Mouse (Mus musculus) liver, embryonic 16.5 days (tissue): Measurements from ENCODE around the gene Ran. TPM values are rescaled to one million over a fixed set of nuclear protein-coding genes. Genes with fewer than 3 reads are reported as not detected.
"Not testable (repeated sequence)": the region's sequence is repeated elsewhere in the genome, so short reads cannot be mapped to it uniquely, and the experiment has no call there.

Source experiments
- ATAC-seq: fragments of 200-750 bp; cut with Nextera tagmentation; 2 replicates; pipeline ENCODE4 v1.8.0; 2017; ENCODE audit warnings: low read depth, mild to moderate bottlenecking, moderate number of reproducible peaks, moderate library complexity
- H3K27ac ChIP-seq: fragments of 300-500 bp; sonication (generic); 2 replicates; pipeline ENCODE4 v1.5.1; 2014; ENCODE audit warnings: mild to moderate bottlenecking, low read length
- H3K27me3 ChIP-seq: fragments of 300-500 bp; sonication (generic); 2 replicates; pipeline ENCODE4 v1.6.1; 2014; ENCODE audit warnings: low read depth, low read length, mixed read lengths; ENCODE audit not compliant: control insufficient read depth, insufficient read depth
- H3K36me3 ChIP-seq: fragments of 300-500 bp; sonication (generic); 2 replicates; pipeline ENCODE4 v1.6.1; 2014; ENCODE audit warnings: mild to moderate bottlenecking; ENCODE audit not compliant: control insufficient read depth, insufficient read depth
- H3K4me1 ChIP-seq: fragments of 300-500 bp; sonication (generic); 2 replicates; pipeline ENCODE4 v1.6.1; 2014; ENCODE audit warnings: low read depth, low read length, mixed read lengths; ENCODE audit not compliant: control insufficient read depth
- H3K4me2 ChIP-seq: fragments of 300-500 bp; sonication (generic); 2 replicates; pipeline ENCODE4 v1.6.1; 2014; ENCODE audit warnings: low read depth, low read length, mixed read lengths
- H3K4me3 ChIP-seq: fragments of 300-500 bp; sonication (generic); 2 replicates; pipeline ENCODE4 v1.5.1; 2014; ENCODE audit warnings: low read depth, mild to moderate bottlenecking, low read length
- H3K9ac ChIP-seq: fragments of 300-500 bp; sonication (generic); 2 replicates; pipeline ENCODE4 v1.6.1; 2014; ENCODE audit warnings: low read depth, low read length
- H3K9me3 ChIP-seq: fragments of 300-500 bp; sonication (generic); replicated peaks from 2 replicates; pipeline ENCODE4 v1.6.1; 2016; ENCODE audit warnings: low read length; ENCODE audit not compliant: control insufficient read depth
- WGBS: fragments of 180-500 bp; shearing (Covaris S2); extraction: QIAGEN DNeasy Blood & Tissue Kit; methylation state at CpG from one replicate; pipeline ENCODE4 v1.1.7; 2014; ENCODE audit not compliant: insufficient replicate concordance; 5-methylcytosine and 5-hydroxymethylcytosine counted together
- polyA plus RNA-seq: library from polyadenylated mRNA; unstranded; fragments of >200 nt; fragmentation: Nextera tagmentation; extraction: Ambion mirVana; gene quantifications from 2 replicates; pipeline ENCODE4 v1.2.1, GENCODE M21; 2015

Gene Ran
- 322 and 356 TPM in 2 replicates for polyA plus RNA-seq

DNA sequence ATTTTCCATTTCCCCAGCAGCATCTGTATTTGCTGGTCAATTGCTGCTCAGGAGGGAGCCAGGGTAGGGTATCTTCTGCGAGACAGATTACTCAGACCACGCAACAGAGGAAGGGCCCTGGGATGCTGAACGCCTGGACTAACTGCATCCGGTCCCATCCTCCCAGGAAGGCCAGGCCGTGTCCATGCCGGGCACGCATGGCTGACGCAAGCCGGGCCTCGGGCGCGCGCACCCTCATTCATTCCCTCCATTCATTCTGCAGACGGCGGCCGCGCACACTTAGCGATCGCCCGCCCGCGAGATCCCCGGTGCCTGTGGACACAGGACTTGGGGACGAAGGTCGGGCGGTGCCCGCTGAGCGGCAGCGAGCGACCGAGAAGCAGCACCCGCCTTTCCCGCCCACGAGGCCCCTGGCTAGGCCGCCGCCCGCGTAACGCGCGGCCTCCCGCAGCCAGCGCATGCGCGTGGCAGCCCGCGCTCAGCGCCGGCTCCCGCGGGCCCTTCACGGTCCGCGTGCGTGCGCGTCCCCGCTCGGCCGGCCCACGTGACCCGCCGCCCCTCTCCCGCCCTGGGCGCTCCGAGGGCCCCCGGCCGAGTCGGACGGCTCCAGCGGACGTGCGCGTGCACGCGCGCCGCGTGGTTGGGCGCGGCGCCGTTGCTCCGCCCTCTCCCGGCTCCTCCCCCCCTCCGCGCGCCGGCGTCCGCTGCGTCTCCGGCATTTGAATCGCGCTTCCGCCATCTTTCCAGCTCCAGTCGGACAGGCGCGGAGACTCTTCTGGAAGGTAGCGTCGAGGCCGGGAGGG, at the start of gene Ran:
TSS of gene Ran (plus strand) at position 573 of the 803 bp plus-strand sequence.
- H3K4me2 ChIP-seq, result peak within 1 kb of the TSS; percentile 82
- H3K4me3 ChIP-seq, result peak within 1 kb of the TSS; percentile 98
- peaks cover 20% of the 10 kb centered on the region for H3K4me1 ChIP-seq
- peaks cover 14% of the 10 kb centered on the region for H3K36me3 ChIP-seq
- WGBS, result under 1% methylated on average over 58 of the region's 102 CpGs
- H3K9me3 ChIP-seq, result no peaks in the 10 kb centered on the region
- peak within 1 kb of the TSS; percentile 94 for H3K9ac ChIP-seq
- peak; percentile 94 for ATAC-seq
- H3K27ac ChIP-seq, result peak within 1 kb of the TSS; percentile 90
- no peaks in the 10 kb centered on the region for H3K27me3 ChIP-seq

GRCm38 (mm10) chr5:128970878-128971277, 49.0 kb upstream of the Ran start:
- peaks cover 3% of the 10 kb centered on the region; the same call in 1 of the 2 replicates for H3K9me3 ChIP-seq
- no peaks in the 10 kb centered on the region for H3K27me3 ChIP-seq
- H3K4me1 ChIP-seq, result no peaks in the 10 kb centered on the region
- no peak overlapping the region for H3K4me3 ChIP-seq
- WGBS, result 45% methylated on average over 10 of the region's 10 CpGs
- H3K36me3 ChIP-seq, result no peaks in the 10 kb centered on the region
- H3K27ac ChIP-seq, result no peak overlapping the region
- H3K9ac ChIP-seq, result no peak overlapping the region
- H3K4me2 ChIP-seq, result no peak overlapping the region
- no peak for ATAC-seq

- 15% methylated on average over 14 of the region's 14 CpGs for WGBS
- no peak overlapping the region for H3K27ac ChIP-seq
- peaks cover 3% of the 10 kb centered on the region; the same call in 1 of the 2 replicates for H3K9me3 ChIP-seq
- H3K4me1 ChIP-seq, result no peaks in the 10 kb centered on the region
- no peak for ATAC-seq
- no peaks in the 10 kb centered on the region for H3K36me3 ChIP-seq
- H3K4me2 ChIP-seq, result no peak overlapping the region
- H3K4me3 ChIP-seq, result no peak overlapping the region
- no peaks in the 10 kb centered on the region for H3K27me3 ChIP-seq
- no peak overlapping the region for H3K9ac ChIP-seq
Observed at GRCm38 (mm10) chr5:128971298-128971697, 48.6 kb upstream of the Ran start.

DNA sequence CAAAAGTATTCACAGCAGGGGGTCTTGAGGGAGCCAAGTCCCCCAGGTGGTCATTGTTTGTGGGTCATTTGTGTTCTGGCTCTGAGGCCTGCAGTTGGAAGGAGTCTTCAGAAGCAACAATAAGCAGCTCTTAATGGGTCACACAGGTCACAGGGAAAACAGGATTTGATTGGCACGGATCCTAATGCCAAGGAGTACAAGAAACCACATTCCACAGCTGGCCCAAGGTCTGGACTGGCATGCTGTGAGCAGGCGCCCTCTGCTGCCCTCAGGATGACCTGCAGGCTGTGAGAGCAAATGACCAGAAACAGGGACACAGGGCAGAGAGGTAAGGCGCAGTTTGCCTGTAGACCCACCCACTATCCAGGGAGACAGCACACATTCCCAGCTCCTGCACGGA, 43.6 kb upstream of the Ran start:
- Histone ChIP-seq H3K4me3 (no peak overlapping the region), H3K9ac (no peak overlapping the region), H3K36me3 (no peaks in the 10 kb centered on the region), H3K4me1 (no peaks in the 10 kb centered on the region), H3K4me2 (no peak overlapping the region), H3K9me3 (no peaks in the 10 kb centered on the region; the same call in 1 of the 2 replicates), H3K27ac (no peak overlapping the region), H3K27me3 (no peaks in the 10 kb centered on the region)
- 34% methylated on average over 4 of the region's 4 CpGs for WGBS
- ATAC-seq, result no peak

GRCm38 (mm10) chr5:128977466-128977865, 42.4 kb upstream of the Ran start:
- H3K27me3 ChIP-seq, H3K4me3 ChIP-seq, H3K27ac ChIP-seq, H3K9me3 ChIP-seq, H3K4me1 ChIP-seq, H3K4me2 ChIP-seq, H3K9ac ChIP-seq, H3K36me3 ChIP-seq, ATAC-seq: not testable (repeated sequence)
- 39% methylated on average over 1 of the region's 1 CpGs for WGBS

DNA sequence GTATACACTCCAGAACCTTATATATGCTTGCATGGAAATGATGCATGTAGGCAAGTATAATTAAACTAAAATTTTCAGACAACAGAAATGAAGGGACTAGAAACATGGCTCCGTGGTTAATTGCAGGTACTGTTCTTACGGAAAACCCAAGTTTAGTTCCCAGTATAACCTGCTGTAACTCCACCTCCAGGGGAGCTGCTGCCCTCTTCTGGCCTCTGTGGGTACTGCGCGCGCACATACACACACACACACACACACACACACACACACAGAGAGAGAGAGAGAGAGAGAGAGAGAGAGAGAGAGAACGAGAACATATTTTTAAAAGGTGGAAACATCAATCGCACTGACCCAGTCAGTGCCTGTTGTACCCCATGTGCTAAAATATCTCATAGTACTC, 40.9 kb upstream of the Ran start:
- no peak overlapping the region for H3K4me3 ChIP-seq
- H3K36me3 ChIP-seq, result no peaks in the 10 kb centered on the region
- 79% methylated on average over 7 of the region's 7 CpGs for whole genome bisulfite sequencing
- H3K4me1 ChIP-seq, result no peaks in the 10 kb centered on the region
- no peak overlapping the region for H3K27ac ChIP-seq
- no peak overlapping the region for H3K4me2 ChIP-seq
- H3K27me3 ChIP-seq, result no peaks in the 10 kb centered on the region
- H3K9me3 ChIP-seq, result no peaks in the 10 kb centered on the region; the same call in 1 of the 2 replicates
- no peak for ATAC-seq
- no peak overlapping the region for H3K9ac ChIP-seq

DNA sequence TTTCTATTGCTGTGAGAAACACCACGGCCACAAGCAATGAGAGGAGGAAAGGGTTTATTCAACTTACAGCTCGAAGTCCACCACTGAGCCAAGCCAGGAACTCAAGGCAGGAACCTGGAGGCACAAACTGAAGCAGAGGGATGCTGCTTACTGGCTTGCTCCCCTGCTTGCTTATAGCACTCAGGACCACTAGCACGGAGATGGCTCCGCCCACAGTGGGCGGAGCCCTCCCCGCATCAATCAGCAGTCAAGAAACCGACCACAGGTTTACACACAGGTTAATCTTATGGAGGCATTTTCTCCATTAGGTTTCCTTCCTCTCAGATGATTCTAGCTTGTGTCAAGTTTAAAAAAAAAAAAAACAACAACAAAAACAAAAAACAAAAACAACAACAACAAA, 39.0 kb upstream of the Ran start:
- H3K27me3 ChIP-seq, result no peaks in the 10 kb centered on the region
- ATAC-seq, result no peak
- WGBS, result 42% methylated on average over 7 of the region's 7 CpGs
- peaks cover 13% of the 10 kb centered on the region for H3K36me3 ChIP-seq
- H3K4me2 ChIP-seq, result no peak overlapping the region
- no peak overlapping the region for H3K27ac ChIP-seq
- no peaks in the 10 kb centered on the region for H3K4me1 ChIP-seq
- no peak overlapping the region for H3K9ac ChIP-seq
- H3K4me3 ChIP-seq, result no peak overlapping the region
- no peaks in the 10 kb centered on the region; the same call in 1 of the 2 replicates for H3K9me3 ChIP-seq

DNA sequence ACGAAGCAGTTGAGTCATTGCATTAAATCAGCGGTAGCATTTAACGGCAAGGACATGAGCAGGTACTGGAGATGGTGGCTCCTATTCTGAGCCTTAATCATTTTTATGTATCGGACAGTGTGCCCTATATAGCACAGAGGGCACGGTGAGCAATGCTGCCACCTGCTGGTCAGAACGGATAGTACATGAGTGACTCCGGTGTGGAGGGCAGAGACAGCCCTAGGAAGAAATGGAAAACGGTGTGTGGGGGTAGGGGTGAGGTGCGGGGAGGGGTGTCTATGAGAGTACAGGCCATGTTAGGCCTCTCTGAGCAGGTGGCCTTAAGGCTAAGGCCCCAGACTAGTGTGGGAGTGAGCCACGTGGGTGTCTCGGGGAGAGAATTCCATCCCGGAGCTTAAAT, 38.3 kb upstream of the Ran start:
- Histone ChIP-seq H3K9ac (no peak overlapping the region), H3K9me3 (no peaks in the 10 kb centered on the region; the same call in 1 of the 2 replicates), H3K4me3 (no peak overlapping the region), H3K36me3 (peaks cover 20% of the 10 kb centered on the region), H3K4me2 (no peak overlapping the region), H3K27me3 (no peaks in the 10 kb centered on the region), H3K27ac (no peak overlapping the region), H3K4me1 (no peaks in the 10 kb centered on the region)
- ATAC-seq, result peak; percentile 58
- WGBS, result 24% methylated on average over 12 of the region's 12 CpGs

GRCm38 (mm10) chr5:128984536-128984935, 35.3 kb upstream of the Ran start:
- WGBS, result 85% methylated on average over 6 of the region's 6 CpGs
- Histone ChIP-seq H3K36me3 (peaks cover 49% of the 10 kb centered on the region), H3K9ac (no peak overlapping the region), H3K27me3 (no peaks in the 10 kb centered on the region), H3K27ac (no peak overlapping the region), H3K4me1 (no peaks in the 10 kb centered on the region), H3K4me2 (no peak overlapping the region), H3K9me3 (no peaks in the 10 kb centered on the region; the same call in 1 of the 2 replicates), H3K4me3 (no peak overlapping the region)
- ATAC-seq, result no peak
